Comparison of ENCODE assay signal across 10 mouse cellular contexts in the genomic region with DNA sequence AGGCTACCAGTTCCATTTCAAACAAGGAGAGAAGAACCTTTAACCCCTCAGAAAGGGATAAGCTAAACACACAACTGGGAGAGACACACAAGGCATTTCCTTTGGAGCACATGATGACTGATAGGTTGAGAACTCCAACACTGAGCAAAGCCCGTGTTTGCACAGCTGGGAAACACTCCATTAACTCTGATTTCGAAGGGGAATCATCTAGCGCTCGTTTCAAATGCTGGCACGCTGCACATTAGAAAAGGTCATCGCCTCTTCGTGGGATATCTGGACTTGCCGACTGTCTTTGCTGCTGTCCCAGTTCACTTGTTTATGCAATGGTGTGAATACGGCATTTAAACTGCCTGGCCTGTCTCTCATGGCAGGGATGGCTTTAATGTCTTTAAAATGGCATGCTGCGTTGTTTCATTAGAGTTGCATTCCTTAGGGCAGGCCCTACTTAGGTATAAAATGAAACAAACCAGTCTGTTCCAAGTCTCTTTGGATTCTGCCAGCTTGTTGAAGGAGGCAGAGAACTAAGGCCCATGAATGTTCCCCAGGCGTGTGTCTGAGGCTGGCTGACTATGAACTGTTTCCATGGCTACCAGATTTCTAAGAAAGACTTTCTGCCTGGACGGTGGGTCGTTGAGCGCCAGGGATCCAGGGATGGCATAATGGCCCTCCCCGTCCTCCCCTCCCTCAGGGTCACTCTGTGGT.
DNase-seq lines count a peak whose midpoint lies in the region; ATAC-seq lines count a peak whose summit lies in the region.
"Had no signal": no experiment of that assay in that cellular context is flagged by ENCODE, and none has a peak within 500 bp of the region (broad histone marks: within the 10 kb centered on the region; RNA-seq: fewer than 3 reads in every experiment).

No protein-coding gene starts in this region.

- H3K27me3 ChIP-seq in kidney, embryonic 16.5 days (ENCODE audit: insufficient read depth, low read length), result no peaks in the 10 kb centered on the region
- H3K27me3 ChIP-seq in forebrain, embryonic 13.5 days, result no peaks in the 10 kb centered on the region
- no peaks in the 10 kb centered on the region for H3K27me3 ChIP-seq in midbrain, embryonic 16.5 days (ENCODE audit: control insufficient read depth, insufficient read depth, low read depth, low read length)
- H3K27me3 ChIP-seq in intestine, embryonic 15.5 days (replicated peaks), result no peaks in the 10 kb centered on the region
- H3K27me3 ChIP-seq: embryonic facial prominence, embryonic 12.5 days; limb, embryonic 12.5 days had no signal

- H3K4me2 ChIP-seq in kidney, embryonic 16.5 days (replicated peaks; ENCODE audit: low read depth, low read length), result 0 out of 2 replicates have a peak overlapping the region, but pooled peaks have one; percentile 10
- H3K4me2 ChIP-seq in forebrain, embryonic 13.5 days, result no peak overlapping the region
- 0 out of 2 replicates have a peak overlapping the region, but pooled peaks have one; percentile 13 for H3K4me2 ChIP-seq in midbrain, embryonic 16.5 days (ENCODE audit: low read length)
- no peak overlapping the region for H3K4me2 ChIP-seq in intestine, embryonic 15.5 days (replicated peaks)
- H3K4me2 ChIP-seq: embryonic facial prominence, embryonic 12.5 days; limb, embryonic 12.5 days had no signal

- peaks cover 12% of the 10 kb centered on the region for H3K4me1 ChIP-seq in kidney, embryonic 16.5 days (ENCODE audit: insufficient read depth, low read length)
- peaks cover 13% of the 10 kb centered on the region for H3K4me1 ChIP-seq in forebrain, embryonic 13.5 days
- H3K4me1 ChIP-seq in midbrain, embryonic 16.5 days (ENCODE audit: control insufficient read depth, insufficient read depth, low read length), result peaks cover 12% of the 10 kb centered on the region
- no peaks in the 10 kb centered on the region for H3K4me1 ChIP-seq in intestine, embryonic 15.5 days (replicated peaks)

- no peaks in the 10 kb centered on the region for H3K9me3 ChIP-seq in kidney, embryonic 16.5 days (ENCODE audit: low read length)
- H3K9me3 ChIP-seq in forebrain, embryonic 13.5 days (replicated peaks), result no peaks in the 10 kb centered on the region
- no peaks in the 10 kb centered on the region for H3K9me3 ChIP-seq in midbrain, embryonic 16.5 days (replicated peaks; ENCODE audit: control insufficient read depth, low read length, poor library complexity, severe bottlenecking)
- no peaks in the 10 kb centered on the region for H3K9me3 ChIP-seq in intestine, embryonic 15.5 days
- H3K9me3 ChIP-seq: embryonic facial prominence, embryonic 12.5 days; limb, embryonic 12.5 days had no signal

- no peaks in the 10 kb centered on the region for H3K36me3 ChIP-seq in kidney, embryonic 16.5 days (ENCODE audit: insufficient read depth, low read length)
- H3K36me3 ChIP-seq in forebrain, embryonic 13.5 days (ENCODE audit: poor library complexity, severe bottlenecking), result no peaks in the 10 kb centered on the region
- H3K36me3 ChIP-seq in midbrain, embryonic 16.5 days (ENCODE audit: control insufficient read depth, insufficient read depth, low read length), result no peaks in the 10 kb centered on the region
- no peaks in the 10 kb centered on the region for H3K36me3 ChIP-seq in intestine, embryonic 15.5 days
- H3K36me3 ChIP-seq: embryonic facial prominence, embryonic 12.5 days; limb, embryonic 12.5 days had no signal

- H3K4me3 ChIP-seq in kidney, embryonic 16.5 days (ENCODE audit: low read length), result no peak overlapping the region
- H3K4me3 ChIP-seq in forebrain, embryonic 13.5 days, result no peak overlapping the region
- H3K4me3 ChIP-seq in midbrain, embryonic 16.5 days (ENCODE audit: low read depth, low read length), result no peak overlapping the region
- H3K4me3 ChIP-seq in intestine, embryonic 15.5 days (replicated peaks), result no peak overlapping the region
- H3K4me3 ChIP-seq: embryonic facial prominence, embryonic 12.5 days; limb, embryonic 12.5 days had no signal

- H3K9ac ChIP-seq in kidney, embryonic 16.5 days (replicated peaks; ENCODE audit: low read length), result no peak overlapping the region
- H3K9ac ChIP-seq in forebrain, embryonic 13.5 days, result no peak overlapping the region
- H3K9ac ChIP-seq in midbrain, embryonic 16.5 days (ENCODE audit: low read depth, low read length), result no peak overlapping the region
- H3K9ac ChIP-seq in intestine, embryonic 15.5 days, result no peak overlapping the region
- H3K9ac ChIP-seq: embryonic facial prominence, embryonic 12.5 days; limb, embryonic 12.5 days had no signal

- H3K27ac ChIP-seq in kidney, embryonic 16.5 days (ENCODE audit: low read length), result no peak overlapping the region
- no peak overlapping the region for H3K27ac ChIP-seq in forebrain, embryonic 13.5 days
- peak overlapping the region; percentile 69 for H3K27ac ChIP-seq in midbrain, embryonic 16.5 days (ENCODE audit: low read length)
- H3K27ac ChIP-seq in intestine, embryonic 15.5 days, result no peak overlapping the region
- H3K27ac ChIP-seq: embryonic facial prominence, embryonic 12.5 days; limb, embryonic 12.5 days had no signal

- peak; percentile 73 for ATAC-seq in kidney, embryonic 16.5 days (ENCODE audit: low FRiP score, low TSS enrichment)
- peak; percentile 75 for ATAC-seq in forebrain, embryonic 13.5 days
- ATAC-seq in midbrain, embryonic 16.5 days, result peak; percentile 90
- no peak for ATAC-seq in intestine, embryonic 15.5 days
- no peak for ATAC-seq in erythroblast, adult 5-6 weeks (replicated peaks; ENCODE audit: low FRiP score, poor library complexity, severe bottlenecking)

- WGBS in kidney, embryonic 16.5 days, result 16% methylated on average over 15 of the region's 15 CpGs
- 19% methylated on average over 15 of the region's 15 CpGs for WGBS in forebrain, embryonic 13.5 days
- WGBS in midbrain, embryonic 16.5 days, result 8% methylated on average over 15 of the region's 15 CpGs
- 27% methylated on average over 15 of the region's 15 CpGs for WGBS in intestine, embryonic 15.5 days

- DNase-seq in kidney, postnatal 25 days, result no peak
- DNase-seq in layer of hippocampus, adult 9-11 months, result peak; percentile 39
- no peak for DNase-seq in thymus, postnatal 36 days

Comparison
In these comparisons a context has a peak if more than half of its experiments do, and no peak if none do; other contexts are left out.
1. ATAC-seq: peak in kidney, embryonic 16.5 days (single experiment), forebrain, embryonic 13.5 days (single experiment) and midbrain, embryonic 16.5 days (single experiment); none in intestine, embryonic 15.5 days (single experiment) and erythroblast, adult 5-6 weeks (single experiment).
2. H3K4me2 ChIP-seq: peak in kidney, embryonic 16.5 days (single experiment) and midbrain, embryonic 16.5 days (single experiment); none in forebrain, embryonic 13.5 days (single experiment) and intestine, embryonic 15.5 days (single experiment).